Mouse (Mus musculus): ENCODE measurements around the gene Gm614.

Gm614 gene

GRCm38 (mm10) chrX:101263892-101264291 lies at the start of gene Gm614:
TSS of gene Gm614 (minus strand) at chrX:101263992.
- DNase-seq (ENCODE audit: low spot score) = no peak

GRCm38 (mm10) chrX:101309299-101309698 lies 45.5 kb upstream of the Gm614 start:
- DNase-seq (ENCODE audit: low spot score) = no peak

GRCm38 (mm10) chrX:101304646-101305045 lies 40.9 kb upstream of the Gm614 start:
- no peak for DNase-seq (ENCODE audit: low spot score)

GRCm38 (mm10) chrX:101301654-101302053 lies 37.9 kb upstream of the Gm614 start:
- no peak for DNase-seq (ENCODE audit: low spot score)

GRCm38 (mm10) chrX:101300427-101301030 lies 36.7 kb upstream of the Gm614 start:
- peak; percentile 47 for DNase-seq (ENCODE audit: low spot score)

- DNase-seq (ENCODE audit: low spot score) = peak; percentile 46
Observed at GRCm38 (mm10) chrX:101299473-101300426, 36.0 kb upstream of the Gm614 start.

GRCm38 (mm10) chrX:101299055-101299454 lies 35.3 kb upstream of the Gm614 start, which contains the start of gene Nlgn3:
TSS of gene Nlgn3 (plus strand) at chrX:101299168.
- peak; percentile 38 for DNase-seq (ENCODE audit: low spot score)

- no peak for DNase-seq (ENCODE audit: low spot score)
Observed at GRCm38 (mm10) chrX:101290111-101290510, 26.3 kb upstream of the Gm614 start.

- no peak for DNase-seq (ENCODE audit: low spot score)
Observed at GRCm38 (mm10) chrX:101289037-101289436, 25.2 kb upstream of the Gm614 start.

- DNase-seq (ENCODE audit: low spot score) = no peak
Observed at GRCm38 (mm10) chrX:101288432-101288831, 24.6 kb upstream of the Gm614 start.

- DNase-seq (ENCODE audit: low spot score) = no peak
Observed at GRCm38 (mm10) chrX:101287543-101287942, 23.8 kb upstream of the Gm614 start.

- DNase-seq (ENCODE audit: low spot score) = no peak
Observed at GRCm38 (mm10) chrX:101285953-101286670, 22.3 kb upstream of the Gm614 start.

GRCm38 (mm10) chrX:101285534-101285933 lies 21.7 kb upstream of the Gm614 start:
- peak; percentile 71 for DNase-seq (ENCODE audit: low spot score)

GRCm38 (mm10) chrX:101282813-101283212 lies 19.0 kb upstream of the Gm614 start:
- DNase-seq (ENCODE audit: low spot score) = no peak

GRCm38 (mm10) chrX:101273875-101274738 lies 10.3 kb upstream of the Gm614 start, which contains the start of gene Med12:
TSS of gene Med12 (plus strand) at chrX:101274030.
- peak; percentile 92 for DNase-seq (ENCODE audit: low spot score)

- DNase-seq (ENCODE audit: low spot score) = no peak
Observed at GRCm38 (mm10) chrX:101273410-101273809, 9.6 kb upstream of the Gm614 start.

GRCm38 (mm10) chrX:101268755-101269124 lies 4.9 kb upstream of the Gm614 start, which contains the start of gene Gm20489:
TSS of gene Gm20489 (minus strand) at chrX:101269023.
- no peak for DNase-seq (ENCODE audit: low spot score)

GRCm38 (mm10) chrX:101268025-101268754 lies 4.4 kb upstream of the Gm614 start, which contains the start of gene Il2rg:
TSS of gene Il2rg (minus strand) at chrX:101268255.
- no peak for DNase-seq (ENCODE audit: low spot score)

- DNase-seq (ENCODE audit: low spot score) = no peak
Observed at GRCm38 (mm10) chrX:101266631-101267030, 2.8 kb upstream of the Gm614 start.

All from embryo, embryonic 10 days (tissue).